Mouse (Mus musculus) G1E-ER4 (cell line): ENCODE data around the gene Spn. TPM values are rescaled to one million over a fixed set of nuclear protein-coding genes. Genes with fewer than 3 reads are reported as not detected.

Experiments
- GATA1 ChIP-seq: IDR thresholded peaks from one replicate; pipeline ENCODE4 v1.8.0; 2012; ENCODE audit warnings: low read length, inconsistent platforms
- polyA plus RNA-seq: library from polyadenylated mRNA; stranded (reverse); fragments of >175 nt; gene quantifications from 2 replicates; pipeline ENCODE4 v1.2.3, GENCODE M21; 2012

Gene Spn
- polyA plus RNA-seq, 1 experiment, result 104 TPM

DNA sequence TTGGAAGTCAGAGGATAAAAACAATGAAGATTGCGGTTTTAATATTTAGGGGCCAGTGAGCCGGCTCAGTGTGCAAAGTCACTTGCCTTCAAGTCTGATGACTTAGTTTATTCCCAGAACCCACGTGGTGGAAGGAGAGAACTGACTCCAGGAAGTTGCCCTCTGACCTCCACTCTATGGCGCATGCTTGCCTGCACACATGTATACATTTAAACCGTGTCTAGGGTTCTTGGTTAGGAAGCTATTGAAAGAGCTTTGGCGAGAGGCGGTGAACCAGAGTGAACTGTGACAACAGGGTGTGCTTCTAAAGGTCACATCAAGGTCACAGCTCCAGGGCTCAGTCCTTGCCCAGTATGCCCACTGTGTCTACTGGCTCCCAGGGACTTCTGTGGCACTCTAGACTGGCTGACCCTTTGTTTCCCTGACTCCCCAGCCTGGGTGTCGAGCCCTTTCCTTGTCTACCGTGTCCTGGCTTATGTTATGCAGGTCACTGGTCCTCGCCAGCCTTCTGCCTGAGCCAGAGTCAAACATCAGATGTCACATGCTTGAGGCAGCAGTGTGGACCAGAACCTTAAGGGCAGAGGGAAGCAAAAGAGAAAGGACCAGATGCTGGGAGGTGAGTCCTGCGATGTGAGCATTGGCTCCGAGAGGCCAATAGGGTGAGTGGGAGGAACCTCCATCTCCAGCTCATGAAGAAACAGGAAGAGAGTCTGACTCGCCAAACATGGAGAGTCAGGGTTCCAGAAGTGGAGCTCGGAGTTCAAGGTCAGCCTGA is 18.8 kb downstream of the Spn start:
- TF ChIP-seq GATA1, result no peak

DNA sequence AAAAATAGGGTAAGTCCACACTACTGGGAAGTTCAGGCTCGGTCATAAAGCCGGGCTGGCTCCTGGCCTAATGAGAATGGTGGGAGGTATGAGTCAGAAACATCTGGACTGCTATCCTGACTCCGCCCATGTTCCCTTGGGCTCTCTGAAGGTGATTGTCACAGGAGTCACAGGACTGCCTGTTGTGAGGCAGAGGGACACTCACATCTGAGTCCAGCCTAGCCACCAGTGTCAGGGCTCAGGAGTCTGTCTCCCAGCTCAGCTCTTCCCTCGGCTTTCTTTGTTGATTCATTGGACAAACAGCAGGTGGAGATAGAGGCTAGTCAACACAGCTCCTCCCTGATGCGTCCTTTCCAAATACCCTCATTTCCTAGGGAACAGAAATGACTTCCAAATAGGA is 19.7 kb downstream of the Spn start:
- no peak for TF ChIP-seq GATA1

DNA sequence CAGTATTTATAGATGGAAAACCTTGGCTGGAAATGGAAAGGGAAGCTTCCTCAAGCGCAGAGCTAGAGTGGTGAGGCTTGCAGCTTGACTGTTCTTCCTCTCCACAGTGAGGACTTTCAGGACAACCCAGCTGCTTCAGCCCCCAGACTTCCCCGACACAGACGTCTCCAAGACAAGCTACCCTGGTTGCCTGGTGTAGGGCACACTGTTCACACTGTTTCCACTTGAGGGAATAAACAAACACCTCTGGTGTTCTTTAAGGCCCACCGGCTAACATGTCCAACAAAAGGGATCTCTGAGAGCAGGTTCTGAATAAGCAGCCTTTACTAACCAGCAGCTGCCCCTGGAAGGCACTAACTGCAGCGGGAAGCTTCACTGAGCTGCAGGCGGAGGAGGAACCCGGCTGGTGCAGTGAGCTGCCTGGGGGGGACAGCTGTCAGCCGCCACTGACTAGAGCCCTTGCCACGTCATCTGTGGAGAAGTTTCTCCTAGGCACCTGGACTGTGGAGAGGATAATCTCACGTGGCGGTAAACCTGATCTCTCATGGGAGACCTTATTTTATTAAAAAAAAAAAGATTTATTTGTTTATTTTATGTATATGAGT is 21.2 kb downstream of the Spn start:
- no peak for TF ChIP-seq GATA1

DNA sequence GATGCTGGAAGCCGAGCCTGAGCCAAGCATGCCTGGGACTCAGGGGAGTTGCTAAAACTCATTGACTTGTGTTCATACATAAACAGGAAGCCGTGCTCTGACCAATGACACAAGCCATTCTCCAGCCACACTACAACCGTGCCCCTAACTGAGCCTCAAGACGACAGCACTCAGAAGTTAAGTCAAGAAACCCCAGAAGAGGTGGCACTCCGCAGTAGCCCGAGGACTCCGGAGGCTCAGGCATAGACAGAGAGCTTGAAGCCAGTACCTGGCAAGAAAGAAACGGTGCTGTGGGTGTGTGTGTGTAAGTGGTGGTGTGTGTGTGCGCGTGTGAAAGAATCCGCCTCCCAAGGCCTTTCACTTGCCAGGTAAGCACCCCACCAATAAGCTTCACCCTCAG is 22.7 kb downstream of the Spn start:
- no peak for TF ChIP-seq GATA1

DNA sequence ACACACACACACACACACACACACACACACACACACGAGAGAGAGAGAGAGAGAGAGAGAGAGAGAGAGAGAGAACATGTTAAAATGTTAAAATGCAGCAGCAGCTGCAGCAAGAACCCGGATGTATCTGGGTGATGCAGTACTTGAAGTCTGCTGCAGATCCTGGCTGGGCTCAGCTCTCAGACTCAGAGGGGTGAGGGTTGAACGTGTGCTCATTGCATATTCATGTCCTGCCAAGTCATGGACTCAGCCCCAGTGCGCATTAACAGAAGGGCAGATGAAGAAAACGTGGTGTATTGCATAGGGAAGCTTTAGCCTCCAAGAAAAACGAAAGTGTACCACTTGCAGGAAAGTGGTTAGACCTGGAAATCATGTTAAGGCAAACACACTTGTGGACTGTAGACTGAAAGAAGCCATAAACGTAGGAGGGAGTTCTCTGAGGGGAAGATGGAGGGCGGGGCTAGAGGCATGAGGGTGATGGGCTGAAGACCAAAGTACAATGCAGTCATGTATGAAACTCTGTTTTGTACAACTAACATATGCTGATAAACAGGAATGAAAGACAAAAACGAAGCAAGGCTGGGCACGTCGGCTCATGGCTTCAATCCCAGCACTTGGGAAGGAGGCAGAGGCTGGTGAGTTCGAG is 23.9 kb downstream of the Spn start:
- no peak for TF ChIP-seq GATA1

DNA sequence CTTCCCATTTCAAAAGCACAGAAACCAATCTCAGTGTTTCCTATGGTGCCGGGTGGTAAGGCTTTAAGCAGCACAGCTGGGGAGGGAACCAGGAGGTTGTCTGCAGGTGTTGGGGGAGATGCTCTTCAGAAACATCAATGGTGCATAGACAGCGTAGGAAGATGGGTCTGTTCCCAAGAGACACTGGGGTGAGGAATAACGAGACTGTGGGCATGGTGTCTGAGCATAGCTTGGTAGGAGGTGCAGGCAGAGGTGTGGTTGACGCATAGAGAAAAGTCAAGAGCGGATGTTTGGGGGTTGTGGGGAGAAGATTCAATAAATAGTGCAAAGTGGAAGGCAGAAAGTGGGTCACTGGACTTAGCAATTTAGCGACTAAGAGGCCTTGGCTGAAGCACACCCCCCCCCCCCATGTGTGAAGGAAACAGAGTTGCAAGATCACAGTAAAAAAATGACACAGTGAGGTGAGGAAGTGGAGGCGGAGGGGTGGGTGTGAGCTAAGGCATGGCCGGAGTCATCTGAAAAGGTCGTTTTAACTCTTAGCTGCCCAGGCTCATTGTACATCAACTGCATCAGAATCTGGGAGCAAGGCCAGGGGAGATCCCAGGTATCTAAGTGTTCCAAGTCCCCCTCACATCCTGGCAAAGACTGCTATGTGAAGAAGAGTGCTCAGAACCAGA is 24.6 kb downstream of the Spn start:
- no peak for TF ChIP-seq GATA1

DNA sequence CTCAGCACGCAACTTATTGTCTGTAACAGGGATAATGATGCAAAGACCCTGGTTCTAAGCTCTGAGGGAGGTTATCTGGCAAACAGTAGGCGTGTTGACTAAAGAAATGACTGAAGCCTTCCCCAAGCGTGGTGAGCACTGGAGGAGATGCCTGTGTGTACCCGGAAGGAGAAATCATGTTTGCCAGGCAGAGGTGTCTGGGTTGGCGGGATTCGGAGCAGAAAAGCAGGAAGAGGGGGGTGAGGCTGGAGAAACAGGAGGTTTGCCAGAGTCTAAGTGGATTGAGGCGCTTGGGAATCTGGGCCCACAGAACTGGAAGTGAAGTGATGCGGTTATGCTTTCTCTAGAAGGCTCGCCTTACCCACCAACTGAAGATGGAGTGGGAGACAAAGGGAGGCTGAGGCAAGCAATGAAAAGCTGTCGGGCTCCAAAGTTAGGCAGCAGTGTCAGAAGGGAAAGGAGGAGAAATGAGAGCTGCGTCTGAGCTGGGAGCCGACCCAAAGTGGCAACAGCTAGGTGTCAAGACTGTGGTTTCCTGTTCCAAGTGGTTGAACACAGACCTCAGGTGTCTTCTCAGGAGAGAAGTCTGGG is 25.3 kb downstream of the Spn start:
- no peak for TF ChIP-seq GATA1

DNA sequence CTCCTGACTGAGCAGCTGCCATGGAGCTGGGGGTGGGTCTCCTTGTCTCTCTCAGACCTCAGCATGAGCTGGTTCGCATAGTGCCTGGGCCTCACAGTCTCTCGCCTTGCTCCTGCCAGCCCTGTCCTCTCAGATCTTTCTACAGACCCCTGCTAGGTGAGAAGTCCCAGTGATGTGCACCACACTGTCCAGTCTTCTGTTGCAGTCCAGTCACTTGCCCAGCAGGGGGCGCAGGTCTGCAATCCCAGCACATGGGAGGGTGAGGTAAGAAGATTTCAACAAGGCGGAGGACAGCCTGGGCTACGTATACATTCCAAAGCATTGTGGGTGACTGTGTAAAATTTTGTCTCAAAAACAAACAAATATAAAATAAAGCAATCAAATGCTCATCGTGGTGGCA is 26.2 kb downstream of the Spn start:
- TF ChIP-seq GATA1, result no peak

DNA sequence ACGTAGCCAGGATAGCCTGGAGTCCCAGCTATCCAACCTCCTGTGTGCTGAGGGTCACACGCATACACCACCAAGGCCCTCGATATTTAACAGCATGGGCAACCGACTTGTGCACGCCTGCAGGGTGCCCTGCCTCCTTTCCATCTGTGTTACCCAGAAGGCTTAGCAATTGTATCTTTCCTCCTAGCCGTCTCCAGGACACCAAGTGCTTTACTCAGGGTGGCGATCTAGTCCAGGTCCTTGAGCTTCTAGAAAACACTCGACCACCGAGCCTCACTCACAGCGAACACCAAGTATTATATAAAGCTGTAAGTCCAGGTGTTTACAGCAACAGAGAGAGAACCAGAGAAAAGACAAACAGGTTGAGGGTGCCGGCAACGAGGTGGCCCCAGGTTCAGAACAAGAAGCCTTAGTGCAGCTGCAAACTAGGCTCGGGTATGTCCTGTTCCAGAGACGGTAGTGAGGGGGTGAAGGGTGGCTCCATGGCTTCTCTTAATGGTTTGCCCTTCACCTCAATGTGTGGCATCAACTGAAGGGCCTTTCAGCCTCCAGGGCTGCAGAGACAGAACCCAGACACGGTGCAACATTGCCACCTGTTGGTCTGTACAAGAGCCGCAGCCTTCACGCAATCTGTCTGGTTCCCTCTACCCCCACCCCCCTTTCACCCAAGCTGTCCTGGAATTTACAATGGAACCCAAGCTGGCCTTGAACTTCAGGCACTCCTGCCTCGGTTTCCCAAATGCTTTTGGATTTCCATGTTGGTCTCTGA is 27.2 kb downstream of the Spn start:
- TF ChIP-seq GATA1, result no peak

DNA sequence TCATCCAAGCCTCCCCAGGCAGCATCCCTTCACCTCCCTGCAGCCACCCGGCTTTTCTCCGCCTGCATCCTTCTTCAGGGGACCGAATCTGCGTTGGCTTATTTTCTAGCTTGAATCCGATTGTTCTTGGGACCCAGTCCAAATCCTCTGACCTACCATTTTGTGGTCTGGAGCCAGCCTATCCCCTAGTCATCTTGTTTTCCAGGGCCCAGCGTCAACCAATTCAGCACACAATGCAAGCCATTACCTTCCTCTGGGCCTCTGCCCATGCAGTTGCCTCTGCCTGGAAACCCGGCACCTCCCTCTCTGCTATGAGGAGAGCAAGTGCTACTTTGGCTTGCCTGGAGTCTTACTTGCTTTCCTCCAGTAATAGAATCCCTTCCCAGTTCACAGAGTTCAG is 32.1 kb downstream of the Spn start:
- TF ChIP-seq GATA1, result no peak

DNA sequence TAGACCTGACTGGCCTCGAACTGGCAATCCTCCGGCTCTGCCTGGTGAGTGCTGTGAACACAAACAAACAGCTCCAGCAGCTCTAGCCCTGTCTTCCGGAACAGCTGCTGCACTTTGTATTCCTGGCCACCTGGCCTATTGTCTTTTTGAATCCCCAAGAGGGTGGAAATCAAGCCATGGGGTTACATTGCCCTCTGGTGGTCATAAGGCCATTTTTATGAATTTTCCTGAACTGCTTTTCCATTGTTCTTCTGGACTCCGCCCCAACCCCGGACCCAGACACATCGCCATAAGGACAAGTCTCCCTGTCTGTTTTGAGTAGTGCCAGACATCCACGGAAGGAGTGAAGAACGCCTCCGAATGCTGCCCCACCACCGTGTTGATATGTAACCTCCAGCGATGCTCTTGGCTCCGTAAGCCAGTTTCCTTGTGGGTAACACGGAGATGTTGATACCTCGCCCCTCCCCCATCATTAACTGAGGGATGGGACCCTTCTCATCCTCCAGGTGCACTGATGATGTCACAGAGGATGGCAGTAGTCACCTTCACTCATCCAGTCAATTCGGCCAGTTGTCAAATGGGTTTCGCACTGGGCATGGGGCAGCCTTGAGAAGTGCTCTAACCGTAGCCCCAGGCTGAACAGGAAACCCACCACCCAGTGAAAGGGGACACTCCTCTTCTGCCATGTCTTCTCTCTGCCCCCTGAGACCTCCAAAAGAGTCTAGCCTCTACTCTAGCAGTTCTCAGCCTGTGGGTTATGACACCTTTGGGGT is 32.9 kb downstream of the Spn start:
- no peak for TF ChIP-seq GATA1

DNA sequence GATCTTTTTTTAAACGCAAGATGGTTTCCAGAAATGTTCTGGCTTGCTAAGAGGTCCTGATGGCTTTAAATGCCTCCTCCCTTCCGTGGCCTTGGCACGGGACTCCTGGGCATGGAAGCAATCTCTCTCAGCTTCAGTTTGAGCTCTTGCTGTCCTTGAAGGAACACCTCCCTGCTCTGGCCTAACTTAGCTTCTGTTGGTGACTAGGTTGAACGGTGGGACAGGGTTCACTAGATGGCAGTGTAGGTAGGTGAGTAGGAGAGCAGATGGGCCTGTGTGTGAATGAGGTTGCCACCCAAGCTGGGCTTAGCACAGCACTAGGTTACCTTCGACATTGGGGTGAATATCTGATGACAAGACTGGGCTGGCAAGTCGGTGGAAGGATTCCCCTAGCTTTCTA is 33.7 kb downstream of the Spn start:
- no peak for TF ChIP-seq GATA1

DNA sequence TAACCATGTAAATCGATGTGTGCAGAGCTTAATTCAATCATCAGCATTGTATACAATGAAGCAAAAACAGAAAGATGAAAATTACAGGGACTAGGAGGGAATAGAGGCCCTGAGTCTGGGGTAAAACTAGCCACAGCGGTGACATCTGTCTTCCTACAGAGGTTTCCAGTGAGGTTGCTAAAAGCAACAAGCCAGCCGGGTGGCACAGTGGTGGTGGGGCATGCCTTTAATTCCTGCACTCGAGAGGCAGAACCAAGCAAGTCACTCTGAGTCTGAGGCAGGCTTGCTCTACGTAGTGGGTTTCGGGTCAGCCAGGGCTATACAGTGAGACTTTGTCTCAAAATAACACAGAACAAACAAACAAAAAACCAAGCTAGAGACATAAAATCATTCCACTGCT is 35.5 kb downstream of the Spn start:
- no peak for TF ChIP-seq GATA1

DNA sequence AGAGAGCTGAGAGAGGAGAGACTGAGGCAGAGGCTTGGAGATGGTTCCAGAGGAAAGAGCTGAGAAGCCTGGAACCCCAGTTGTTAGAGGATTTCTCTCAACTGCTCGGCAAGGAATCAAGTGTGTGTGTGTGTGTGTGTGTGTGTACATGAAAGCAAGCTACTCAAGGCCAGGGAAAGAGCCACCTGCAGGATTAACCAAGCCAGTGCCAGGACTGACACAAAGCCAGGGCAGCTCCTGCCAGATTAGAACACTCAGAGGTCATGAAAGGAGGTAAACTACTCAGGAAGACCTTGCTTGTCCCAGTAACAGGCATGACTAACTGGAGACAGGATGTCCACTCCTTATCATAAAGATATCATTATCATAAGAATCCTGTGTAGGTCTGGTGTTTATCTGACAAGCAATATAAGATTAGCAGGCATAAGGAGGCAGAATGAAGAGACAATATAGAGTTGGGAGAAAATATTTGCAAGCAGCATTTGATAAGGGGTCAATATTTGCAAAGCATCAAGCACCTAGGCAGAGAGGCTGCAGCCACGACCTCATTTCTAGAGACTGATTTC is 36.1 kb downstream of the Spn start:
- no peak for TF ChIP-seq GATA1
